Mouse (Mus musculus) kidney, adult 2 months (tissue): ENCODE measurements at regions not wholly inside any gene's neighbourhood (a gene's known extent, or its start where the extent isn't known, plus 50 kb on each side); places are given as distances from the start of the nearest gene placed in this dataset.

Experiments used
- CTCF ChIP-seq: fragments of 200-500 bp; conservative IDR thresholded peaks from 2 replicates; pipeline ENCODE4 v1.5.1; 2011; ENCODE audit warnings: low read depth, mild to moderate bottlenecking, control low read depth, low read length, moderate library complexity, mixed read lengths; ENCODE audit not compliant: insufficient read depth, insufficient read length
- POLR2A ChIP-seq: fragments of 200-500 bp; IDR thresholded peaks from one replicate; pipeline ENCODE4 v1.6.1; 2011; ENCODE audit warnings: low read depth, low read length, control low read depth

- no peak for TF ChIP-seq POLR2A
- no peak for TF ChIP-seq CTCF
Observed at GRCm38 (mm10) chr2:158949418-158949817, 154.8 kb downstream of the Dhx35 start.
